In genomic region chr19:40720381-40720780, GRCm38 (mm10) we compare ENCODE assay signal across 1 mouse cellular context.
A peak's percentile ranks its signal among the peaks of the same experiment; 100 is the strongest.
TF ChIP-seq lines count a peak whose summit lies in the region.

No protein-coding gene starts in this region.

TF ChIP-seq in C2C12, 6 proteins besides CTCF, POLR2A, EP300 and RAD21:
- peak; percentile 23 for TF ChIP-seq MYOD1 (IDR thresholded peaks at IDR 0.05; ENCODE audit: control insufficient read depth, insufficient read length, low read depth)
- TF ChIP-seq MYOG (IDR thresholded peaks at IDR 0.05; ENCODE audit: control insufficient read depth, extremely low read depth, insufficient read length), result no peak
- TF ChIP-seq FOSL1 (IDR thresholded peaks at IDR 0.05; ENCODE audit: insufficient read depth, low read length, poor library complexity, severe bottlenecking), result no peak
TF ChIP-seq in C2C12: peak in this region for 1.
